8 mouse cellular contexts compared by ENCODE assay signal in genomic region chr19:46056947-46057607, GRCm38 (mm10). TPM values are rescaled to one million over a fixed set of nuclear protein-coding genes. Genes with fewer than 3 reads are reported as not detected.
DNase-seq lines count a peak whose midpoint lies in the region; ATAC-seq lines count a peak whose summit lies in the region.

No protein-coding gene starts in this region.

- 1% methylated on average over 37 of the region's 42 CpGs for WGBS in hindbrain, embryonic 14.5 days

- DNase-seq in T-cell, adult 2 months (ENCODE audit: low spot score): peak; percentile 36
- DNase-seq in cerebellum, postnatal 10 days: peak; percentile 83 to 87
- DNase-seq in frontal cortex, postnatal 25 days (ENCODE audit: low spot score in 2 of 2): peak; percentile 47 to 59
- DNase-seq in hindbrain, embryonic 14.5 days (ENCODE audit: low spot score): peak; percentile 70
- peak; percentile 61 to 72 for DNase-seq in left cerebral cortex, adult 8-10 months (ENCODE audit: low spot score in 2 of 2)
- DNase-seq in right cerebral cortex, postnatal 14 days: peak; percentile 79
- DNase-seq in urinary bladder, postnatal 25 days (ENCODE audit: low spot score): peak; percentile 88

- H3K27ac ChIP-seq in hindbrain, embryonic 14.5 days: peak overlapping the region; percentile 90

- H3K4me3 ChIP-seq in hindbrain, embryonic 14.5 days (replicated peaks; ENCODE audit: low read length): peak overlapping the region; percentile 96

- peaks cover 7% of the 10 kb centered on the region for H3K36me3 ChIP-seq in hindbrain, embryonic 14.5 days (replicated peaks; ENCODE audit: control insufficient read depth, insufficient read depth)

- peak; percentile 49 for ATAC-seq in hindbrain, embryonic 14.5 days (ENCODE audit: low FRiP score)
- ATAC-seq in megakaryocyte, adult 5-6 weeks (ENCODE audit: poor library complexity, severe bottlenecking): peak; percentile 24

- H3K27me3 ChIP-seq in hindbrain, embryonic 14.5 days (ENCODE audit: control insufficient read depth, insufficient read depth, low read length): no peaks in the 10 kb centered on the region

- peak overlapping the region; percentile 92 for H3K4me2 ChIP-seq in hindbrain, embryonic 14.5 days (replicated peaks)

- H3K9ac ChIP-seq in hindbrain, embryonic 14.5 days: peak overlapping the region; percentile 73

- H3K4me1 ChIP-seq in hindbrain, embryonic 14.5 days (replicated peaks; ENCODE audit: control insufficient read depth, insufficient read depth, low read length): peaks cover 13% of the 10 kb centered on the region

- H3K9me3 ChIP-seq in hindbrain, embryonic 14.5 days (ENCODE audit: control insufficient read depth, low read length): no peaks in the 10 kb centered on the region

RNA-seq across cellular contexts. Expression of gene Ldb1, which starts 12.1 kb away (rescaled TPM):
- 92.2 and 95.4 TPM in 2 replicates for polyA plus RNA-seq in hindbrain, embryonic 14.5 days (2014; fragmentation: Nextera tagmentation; extraction: Ambion mirVana)
- total RNA-seq in left cerebral cortex, adult 8-10 months (2022): 100 to 1,000 TPM; 110 to 132 (median 120) TPM
- 48.8 and 54.5 TPM in 2 replicates for total RNA-seq in megakaryocyte, adult 5-6 weeks (2015)
- total RNA-seq in megakaryocyte, adult 5-6 weeks (2017): 60.2 and 60.8 TPM in 2 replicates

RNA-seq across cellular contexts. Expression of gene Pprc1, which starts 12.4 kb away (rescaled TPM):
- polyA plus RNA-seq in hindbrain, embryonic 14.5 days (2014; fragmentation: Nextera tagmentation; extraction: Ambion mirVana): 19.1 and 29.6 TPM in 2 replicates
- total RNA-seq in left cerebral cortex, adult 8-10 months (2022): 10 to 100 TPM; 25.7 to 29.7 (median 26.8) TPM
- 14.1 and 30.8 TPM in 2 replicates for total RNA-seq in megakaryocyte, adult 5-6 weeks (2015)
- total RNA-seq in megakaryocyte, adult 5-6 weeks (2017): 8.6 and 11.5 TPM in 2 replicates

RNA-seq across cellular contexts. Expression of gene Nolc1, which starts 18.6 kb away (rescaled TPM):
- 58.1 and 63.2 TPM in 2 replicates for polyA plus RNA-seq in hindbrain, embryonic 14.5 days (2014; fragmentation: Nextera tagmentation; extraction: Ambion mirVana)
- 10 to 100 TPM; 41.8 to 48.2 (median 46.0) TPM for total RNA-seq in left cerebral cortex, adult 8-10 months (2022)
- total RNA-seq in megakaryocyte, adult 5-6 weeks (2015): 16.4 and 19.7 TPM in 2 replicates
- 36.8 and 47.6 TPM in 2 replicates for total RNA-seq in megakaryocyte, adult 5-6 weeks (2017)

RNA-seq across cellular contexts. Expression of gene Hps6, which starts 53.8 kb away (rescaled TPM):
- 2.9 and 3.1 TPM in 2 replicates for polyA plus RNA-seq in hindbrain, embryonic 14.5 days (2014; fragmentation: Nextera tagmentation; extraction: Ambion mirVana)
- total RNA-seq in left cerebral cortex, adult 8-10 months (2022): 1 to 10 TPM; 7.8 to 9.0 (median 8.5) TPM
- total RNA-seq in megakaryocyte, adult 5-6 weeks (2015): 1.2 and 1.7 TPM in 2 replicates
- total RNA-seq in megakaryocyte, adult 5-6 weeks (2017): 6.6 and 6.8 TPM in 2 replicates

RNA-seq across cellular contexts. Expression of gene Armh3, which starts 58.8 kb away (rescaled TPM):
- 17.7 and 18.7 TPM in 2 replicates for polyA plus RNA-seq in hindbrain, embryonic 14.5 days (2014; fragmentation: Nextera tagmentation; extraction: Ambion mirVana)
- 10 to 100 TPM; 20.7 to 22.8 (median 21.7) TPM for total RNA-seq in left cerebral cortex, adult 8-10 months (2022)
- total RNA-seq in megakaryocyte, adult 5-6 weeks (2015): 12.8 and 15.6 TPM in 2 replicates
- 6.6 and 8.5 TPM in 2 replicates for total RNA-seq in megakaryocyte, adult 5-6 weeks (2017)

Comparison
In these comparisons a context has a peak if more than half of its experiments do, and no peak if none do; other contexts are left out.
1. Peak in every context shown above with its lines: DNase-seq, ATAC-seq, H3K4me3 ChIP-seq and H3K27ac ChIP-seq.
2. DNase-seq: peak in every context shown above with its lines; median percentile 88 in urinary bladder, postnatal 25 days; 85 in cerebellum, postnatal 10 days; 79 in right cerebral cortex, postnatal 14 days; 70 in hindbrain, embryonic 14.5 days; 66 in left cerebral cortex, adult 8-10 months; 53 in frontal cortex, postnatal 25 days; 36 in T-cell, adult 2 months.